Mouse (Mus musculus): ENCODE results near the gene Gm28044. TPM values are rescaled to one million over a fixed set of nuclear protein-coding genes. Genes with fewer than 3 reads are reported as not detected.

Gene Gm28044
- total and polyA plus RNA-seq, 2 experiments from 2014 or later, result not detected

DNA sequence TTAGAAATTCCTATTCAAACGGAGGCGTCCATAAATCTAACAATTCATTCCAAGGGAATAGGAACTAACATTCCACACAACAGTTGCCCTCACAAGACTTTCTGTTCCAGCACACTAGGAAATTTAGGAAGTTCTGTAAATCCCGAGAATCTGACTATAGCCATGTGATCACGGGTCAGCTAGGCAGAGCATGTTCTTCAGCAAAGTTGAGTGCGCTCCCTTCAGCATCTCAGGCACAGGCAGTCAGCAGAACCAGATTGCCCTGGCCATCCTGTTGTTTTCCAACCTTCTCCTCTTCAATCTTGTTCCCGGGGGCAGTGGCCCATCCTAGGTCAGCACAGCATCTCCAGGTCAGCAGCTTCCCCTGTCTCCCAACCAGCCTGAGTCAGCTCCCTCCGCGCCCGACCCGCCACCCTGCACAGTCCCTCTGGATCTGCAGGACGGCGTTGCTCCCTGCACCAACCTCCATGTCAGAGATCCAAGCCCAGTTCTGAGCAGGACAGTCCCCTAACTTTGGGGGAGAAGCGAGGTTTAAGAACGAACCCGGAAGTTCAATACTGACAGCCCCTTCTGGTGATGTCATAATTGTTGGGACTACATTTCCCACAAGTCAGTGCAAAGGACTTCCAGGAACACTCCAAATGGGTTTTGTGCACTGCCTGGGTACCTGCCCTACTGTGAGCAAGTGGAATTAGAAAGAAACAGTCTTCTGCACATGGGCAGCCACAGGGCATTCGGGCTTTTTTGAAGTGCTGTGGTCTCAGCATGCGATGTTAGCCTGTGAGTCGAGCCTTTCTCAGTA, 91.6 kb downstream of the Gm28044 start:
- ATAC-seq (peak; percentile 99), DNase-seq (peak; percentile 86)
- Histone ChIP-seq H3K4me3 (ENCODE audit: low read depth, low read length) (peak overlapping the region; percentile 70), H3K4me2 (ENCODE audit: low read depth) (peak overlapping the region; percentile 81), H3K36me3 (ENCODE audit: insufficient read depth) (no peaks in the 10 kb centered on the region), H3K4me1 (ENCODE audit: insufficient read depth) (peaks cover 5% of the 10 kb centered on the region; the same call in 1 of the 2 replicates), H3K27me3 (ENCODE audit: insufficient read depth, low read length) (no peaks in the 10 kb centered on the region), H3K9ac (peak overlapping the region; percentile 59), H3K9me3 (ENCODE audit: low read length) (no peaks in the 10 kb centered on the region), H3K27ac (ENCODE audit: low read depth, low read length) (peak overlapping the region; percentile 74)
- 7% methylated on average over 18 of the region's 18 CpGs for WGBS
- no peak for TF ChIP-seq CTCF (IDR thresholded peaks at IDR 0.05; ENCODE audit: low read depth)

Other genes with a start within 250 kb of the Gm28044 start
- not detected in 2 replicates for gene Rslcan18, start 244.3 kb downstream of the Gm28044 start, total RNA-seq (2014; rRNA removed)
- gene Rslcan18, start 244.3 kb downstream of the Gm28044 start, polyA plus RNA-seq (2015; fragmentation: Nextera tagmentation; extraction: Ambion mirVana), result 0.08 TPM in 1 of 2 replicates, not detected in the other
- 7.8 and 8.9 TPM in 2 replicates for gene Zfp759, start 238.9 kb downstream of the Gm28044 start, total RNA-seq (2014; rRNA removed)
- gene Zfp759, start 238.9 kb downstream of the Gm28044 start, polyA plus RNA-seq (2015; fragmentation: Nextera tagmentation; extraction: Ambion mirVana), result 1.5 and 2.6 TPM in 2 replicates
- 2.9 and 7.8 TPM in 2 replicates for gene Rsl1, start 187.4 kb downstream of the Gm28044 start, total RNA-seq (2014; rRNA removed)
- 2.9 and 3.3 TPM in 2 replicates for gene Rsl1, start 187.4 kb downstream of the Gm28044 start, polyA plus RNA-seq (2015; fragmentation: Nextera tagmentation; extraction: Ambion mirVana)
- 2.5 and 3.2 TPM in 2 replicates for gene Zfp455, start 166.0 kb downstream of the Gm28044 start, total RNA-seq (2014; rRNA removed)
- 0.67 and 1.2 TPM in 2 replicates for gene Zfp455, start 166.0 kb downstream of the Gm28044 start, polyA plus RNA-seq (2015; fragmentation: Nextera tagmentation; extraction: Ambion mirVana)
- gene Zfp458, start 82.1 kb downstream of the Gm28044 start, total RNA-seq (2014; rRNA removed), result 15.5 and 16.6 TPM in 2 replicates
- 2.9 and 3.1 TPM in 2 replicates for gene Zfp458, start 82.1 kb downstream of the Gm28044 start, polyA plus RNA-seq (2015; fragmentation: Nextera tagmentation; extraction: Ambion mirVana)
- gene Zfp457, start 54.1 kb downstream of the Gm28044 start, total RNA-seq (2014; rRNA removed), result 0.81 and 1.5 TPM in 2 replicates
- gene Zfp457, start 54.1 kb downstream of the Gm28044 start, polyA plus RNA-seq (2015; fragmentation: Nextera tagmentation; extraction: Ambion mirVana), result 0.31 and 0.41 TPM in 2 replicates
- gene Zfp595, start 28.0 kb downstream of the Gm28044 start, total RNA-seq (2014; rRNA removed), result 3.0 and 3.2 TPM in 2 replicates
- 0.50 and 0.54 TPM in 2 replicates for gene Zfp595, start 28.0 kb downstream of the Gm28044 start, polyA plus RNA-seq (2015; fragmentation: Nextera tagmentation; extraction: Ambion mirVana)
- gene Zfp953, start 69 bp upstream of the Gm28044 start, total RNA-seq (2014; rRNA removed), result 1.2 and 2.0 TPM in 2 replicates
- 0.19 and 0.39 TPM in 2 replicates for gene Zfp953, start 69 bp upstream of the Gm28044 start, polyA plus RNA-seq (2015; fragmentation: Nextera tagmentation; extraction: Ambion mirVana)
- gene Gm28041, start 15.2 kb upstream of the Gm28044 start, total RNA-seq (2014; rRNA removed), result not detected in 2 replicates
- not detected in 2 replicates for gene Gm28041, start 15.2 kb upstream of the Gm28044 start, polyA plus RNA-seq (2015; fragmentation: Nextera tagmentation; extraction: Ambion mirVana)
- 0.57 and 1.1 TPM in 2 replicates for gene Zfp456, start 15.3 kb upstream of the Gm28044 start, total RNA-seq (2014; rRNA removed)
- 0.18 and 0.23 TPM in 2 replicates for gene Zfp456, start 15.3 kb upstream of the Gm28044 start, polyA plus RNA-seq (2015; fragmentation: Nextera tagmentation; extraction: Ambion mirVana)
- gene Zfp429, start 39.3 kb upstream of the Gm28044 start, total RNA-seq (2014; rRNA removed), result 2.4 and 12.1 TPM in 2 replicates
- gene Zfp429, start 39.3 kb upstream of the Gm28044 start, polyA plus RNA-seq (2015; fragmentation: Nextera tagmentation; extraction: Ambion mirVana), result 1.1 and 1.6 TPM in 2 replicates
- 1.9 and 2.1 TPM in 2 replicates for gene Zfp459, start 60.9 kb upstream of the Gm28044 start, total RNA-seq (2014; rRNA removed)
- 0.53 and 0.71 TPM in 2 replicates for gene Zfp459, start 60.9 kb upstream of the Gm28044 start, polyA plus RNA-seq (2015; fragmentation: Nextera tagmentation; extraction: Ambion mirVana)
- 10.0 and 12.8 TPM in 2 replicates for gene Zfp874a, start 91.1 kb upstream of the Gm28044 start, total RNA-seq (2014; rRNA removed)
- 3.6 and 4.7 TPM in 2 replicates for gene Zfp874a, start 91.1 kb upstream of the Gm28044 start, polyA plus RNA-seq (2015; fragmentation: Nextera tagmentation; extraction: Ambion mirVana)
- 9.3 and 17.5 TPM in 2 replicates for gene Zfp874b, start 123.7 kb upstream of the Gm28044 start, total RNA-seq (2014; rRNA removed)
- gene Zfp874b, start 123.7 kb upstream of the Gm28044 start, polyA plus RNA-seq (2015; fragmentation: Nextera tagmentation; extraction: Ambion mirVana), result 2.3 TPM in 2 replicates
- 4.9 and 9.2 TPM in 2 replicates for gene Zfp58, start 140.0 kb upstream of the Gm28044 start, total RNA-seq (2014; rRNA removed)
- 3.6 and 4.9 TPM in 2 replicates for gene Zfp58, start 140.0 kb upstream of the Gm28044 start, polyA plus RNA-seq (2015; fragmentation: Nextera tagmentation; extraction: Ambion mirVana)
- 0.43 TPM in 1 of 2 replicates, not detected in the other for gene Gm26965, start 165.6 kb upstream of the Gm28044 start, total RNA-seq (2014; rRNA removed)
- 0.19 TPM in 1 of 2 replicates, not detected in the other for gene Gm26965, start 165.6 kb upstream of the Gm28044 start, polyA plus RNA-seq (2015; fragmentation: Nextera tagmentation; extraction: Ambion mirVana)
- gene Zfp87, start 165.6 kb upstream of the Gm28044 start, total RNA-seq (2014; rRNA removed), result 26.8 and 29.2 TPM in 2 replicates
- 33.9 and 40.1 TPM in 2 replicates for gene Zfp87, start 165.6 kb upstream of the Gm28044 start, polyA plus RNA-seq (2015; fragmentation: Nextera tagmentation; extraction: Ambion mirVana)
- gene Zfp748, start 193.3 kb upstream of the Gm28044 start, total RNA-seq (2014; rRNA removed), result 19.3 and 20.9 TPM in 2 replicates
- 6.8 and 7.1 TPM in 2 replicates for gene Zfp748, start 193.3 kb upstream of the Gm28044 start, polyA plus RNA-seq (2015; fragmentation: Nextera tagmentation; extraction: Ambion mirVana)
- gene Zfp729b, start 249.2 kb upstream of the Gm28044 start, total RNA-seq (2014; rRNA removed), result 17.9 and 18.9 TPM in 2 replicates
- gene Zfp729b, start 249.2 kb upstream of the Gm28044 start, polyA plus RNA-seq (2015; fragmentation: Nextera tagmentation; extraction: Ambion mirVana), result 4.2 and 4.3 TPM in 2 replicates

All from forebrain, postnatal 0 days (tissue).